Mouse (Mus musculus): ENCODE measurements around the gene Hhatl. TPM values are rescaled to one million over a fixed set of nuclear protein-coding genes. Genes with fewer than 3 reads are reported as not detected.

Gene Hhatl
- polyA plus RNA-seq, 1 experiment from 2014 or later: not detected

GRCm38 (mm10) chr9:121797722-121798121, 5.4 kb upstream of the Hhatl start:
- WGBS: 24% methylated on average over 12 of the region's 12 CpGs
- H3K4me2 ChIP-seq: no peak overlapping the region
- H3K9me3 ChIP-seq: no peaks in the 10 kb centered on the region
- H3K4me1 ChIP-seq (replicated peaks): peaks cover 24% of the 10 kb centered on the region
- no peak for ATAC-seq (ENCODE audit: low FRiP score)
- H3K36me3 ChIP-seq: no peaks in the 10 kb centered on the region
- no peak overlapping the region for H3K27ac ChIP-seq
- H3K27me3 ChIP-seq: peaks cover 7% of the 10 kb centered on the region; the same call in 1 of the 2 replicates
- H3K4me3 ChIP-seq: no peak overlapping the region
- no peak overlapping the region for H3K9ac ChIP-seq

- Histone ChIP-seq H3K4me3 (no peak overlapping the region), H3K36me3 (no peaks in the 10 kb centered on the region), H3K4me1 (replicated peaks) (peaks cover 19% of the 10 kb centered on the region), H3K27me3 (peaks cover 22% of the 10 kb centered on the region), H3K9me3 (no peaks in the 10 kb centered on the region), H3K4me2 (no peak overlapping the region), H3K27ac (no peak overlapping the region), H3K9ac (no peak overlapping the region)
- peak; percentile 18; the same call in 1 of the 2 replicates for ATAC-seq (ENCODE audit: low FRiP score)
- 44% methylated on average over 1 of the region's 1 CpGs for WGBS
Observed at GRCm38 (mm10) chr9:121794972-121795539, 2.7 kb upstream of the Hhatl start.

- H3K27ac ChIP-seq: no peak overlapping the region
- H3K9me3 ChIP-seq: no peaks in the 10 kb centered on the region
- no peak overlapping the region for H3K4me2 ChIP-seq
- H3K27me3 ChIP-seq: peaks cover 14% of the 10 kb centered on the region; the same call in 1 of the 2 replicates
- no peak for ATAC-seq (ENCODE audit: low FRiP score)
- peaks cover 11% of the 10 kb centered on the region for H3K4me1 ChIP-seq (replicated peaks)
- H3K4me3 ChIP-seq: no peak overlapping the region
- WGBS: 20% methylated on average over 5 of the region's 5 CpGs
- no peaks in the 10 kb centered on the region for H3K36me3 ChIP-seq
- H3K9ac ChIP-seq: no peak overlapping the region
Observed at GRCm38 (mm10) chr9:121791206-121791605, 1.1 kb downstream of the Hhatl start.

- Histone ChIP-seq H3K27me3 (0 out of 2 replicates have a peak, but pooled peaks cover 8% of the 10 kb centered on the region), H3K4me3 (no peak overlapping the region), H3K4me1 (replicated peaks) (no peaks in the 10 kb centered on the region; the same call in 1 of the 2 replicates), H3K9me3 (no peaks in the 10 kb centered on the region), H3K9ac (no peak overlapping the region), H3K36me3 (no peaks in the 10 kb centered on the region), H3K4me2 (no peak overlapping the region), H3K27ac (no peak overlapping the region)
- 87% methylated on average over 2 of the region's 2 CpGs for WGBS
- ATAC-seq (ENCODE audit: low FRiP score): no peak
Observed at GRCm38 (mm10) chr9:121786359-121786758, 5.9 kb downstream of the Hhatl start.

GRCm38 (mm10) chr9:121785261-121785660, 7.0 kb downstream of the Hhatl start:
- 89% methylated on average over 8 of the region's 8 CpGs for WGBS

GRCm38 (mm10) chr9:121784801-121785200, 7.5 kb downstream of the Hhatl start:
- no peak overlapping the region for H3K4me3 ChIP-seq
- ATAC-seq (ENCODE audit: low FRiP score): no peak
- H3K9me3 ChIP-seq: no peaks in the 10 kb centered on the region
- 91% methylated on average over 12 of the region's 12 CpGs for WGBS
- no peak overlapping the region for H3K4me2 ChIP-seq
- H3K9ac ChIP-seq: no peak overlapping the region
- no peaks in the 10 kb centered on the region for H3K36me3 ChIP-seq
- H3K4me1 ChIP-seq (replicated peaks): no peaks in the 10 kb centered on the region; the same call in 1 of the 2 replicates
- H3K27ac ChIP-seq: no peak overlapping the region
- peaks cover 12% of the 10 kb centered on the region for H3K27me3 ChIP-seq

More at GRCm38 (mm10) chr9:121785261-121785660, 7.0 kb downstream of the Hhatl start:
- no peaks in the 10 kb centered on the region; the same call in 1 of the 2 replicates for H3K4me1 ChIP-seq (replicated peaks)
- H3K27ac ChIP-seq: no peak overlapping the region
- no peak overlapping the region for H3K4me2 ChIP-seq
- H3K9ac ChIP-seq: no peak overlapping the region
- no peaks in the 10 kb centered on the region for H3K36me3 ChIP-seq
- no peak overlapping the region for H3K4me3 ChIP-seq
- no peak for ATAC-seq (ENCODE audit: low FRiP score)
- H3K9me3 ChIP-seq: no peaks in the 10 kb centered on the region
- H3K27me3 ChIP-seq: peaks cover 7% of the 10 kb centered on the region; the same call in 1 of the 2 replicates

- peak; percentile 74 for ATAC-seq (ENCODE audit: low FRiP score)
- Histone ChIP-seq H3K4me2 (peak overlapping the region; percentile 68), H3K36me3 (no peaks in the 10 kb centered on the region), H3K27ac (no peak overlapping the region), H3K4me1 (replicated peaks) (peaks cover 11% of the 10 kb centered on the region), H3K9me3 (no peaks in the 10 kb centered on the region), H3K27me3 (peaks cover 57% of the 10 kb centered on the region), H3K4me3 (peak overlapping the region; percentile 39), H3K9ac (peak overlapping the region; percentile 60)
- WGBS: 13% methylated on average over 54 of the region's 54 CpGs
Observed at GRCm38 (mm10) chr9:121778066-121778624, 14.2 kb downstream of the Hhatl start.

GRCm38 (mm10) chr9:121777484-121778065, 14.7 kb downstream of the Hhatl start, which contains the start of gene Klhl40:
Gene Klhl40, plus strand, starts transcription at chr9:121777607.
- Histone ChIP-seq H3K4me1 (replicated peaks) (peaks cover 11% of the 10 kb centered on the region), H3K9ac (peak within 1 kb of the TSS; percentile 60), H3K4me2 (peak within 1 kb of the TSS; percentile 68), H3K36me3 (no peaks in the 10 kb centered on the region), H3K9me3 (no peaks in the 10 kb centered on the region), H3K4me3 (peak within 1 kb of the TSS; percentile 39), H3K27ac (no peak within 1 kb of the TSS), H3K27me3 (peaks cover 57% of the 10 kb centered on the region)
- peak; percentile 81 for ATAC-seq (ENCODE audit: low FRiP score)
- 23% methylated on average over 30 of the region's 30 CpGs for WGBS

- ATAC-seq (ENCODE audit: low FRiP score): no peak
Observed at GRCm38 (mm10) chr9:121776511-121776910, 15.8 kb downstream of the Hhatl start.

GRCm38 (mm10) chr9:121775951-121776350, 16.4 kb downstream of the Hhatl start:
- H3K4me2 ChIP-seq: no peak overlapping the region
- H3K27ac ChIP-seq: no peak overlapping the region
- peaks cover 57% of the 10 kb centered on the region for H3K27me3 ChIP-seq
- no peaks in the 10 kb centered on the region for H3K9me3 ChIP-seq
- ATAC-seq (ENCODE audit: low FRiP score): no peak
- WGBS: 84% methylated on average over 10 of the region's 10 CpGs
- H3K36me3 ChIP-seq: no peaks in the 10 kb centered on the region
- peaks cover 11% of the 10 kb centered on the region for H3K4me1 ChIP-seq (replicated peaks)
- no peak overlapping the region for H3K4me3 ChIP-seq
- no peak overlapping the region for H3K9ac ChIP-seq

More at GRCm38 (mm10) chr9:121776511-121776910, 15.8 kb downstream of the Hhatl start:
- H3K9me3 ChIP-seq: no peaks in the 10 kb centered on the region
- no peaks in the 10 kb centered on the region for H3K36me3 ChIP-seq
- H3K27me3 ChIP-seq: peaks cover 57% of the 10 kb centered on the region
- 87% methylated on average over 7 of the region's 7 CpGs for WGBS
- no peak overlapping the region for H3K27ac ChIP-seq
- no peak overlapping the region for H3K9ac ChIP-seq
- H3K4me3 ChIP-seq: no peak overlapping the region
- H3K4me2 ChIP-seq: no peak overlapping the region
- H3K4me1 ChIP-seq (replicated peaks): peaks cover 11% of the 10 kb centered on the region

GRCm38 (mm10) chr9:121772412-121772811, 19.9 kb downstream of the Hhatl start:
- Histone ChIP-seq H3K4me1 (replicated peaks) (no peaks in the 10 kb centered on the region), H3K36me3 (peaks cover 17% of the 10 kb centered on the region), H3K4me2 (no peak overlapping the region), H3K9me3 (no peaks in the 10 kb centered on the region), H3K4me3 (no peak overlapping the region), H3K27ac (no peak overlapping the region), H3K27me3 (peaks cover 21% of the 10 kb centered on the region), H3K9ac (no peak overlapping the region)
- 82% methylated on average over 5 of the region's 5 CpGs for WGBS
- no peak for ATAC-seq (ENCODE audit: low FRiP score)

GRCm38 (mm10) chr9:121765166-121765855, 27.0 kb downstream of the Hhatl start:
- H3K27me3 ChIP-seq: no peaks in the 10 kb centered on the region
- no peak for ATAC-seq (ENCODE audit: low FRiP score)
- H3K4me2 ChIP-seq: no peak overlapping the region
- H3K4me3 ChIP-seq: no peak overlapping the region
- 87% methylated on average over 16 of the region's 16 CpGs for WGBS
- H3K27ac ChIP-seq: no peak overlapping the region
- H3K4me1 ChIP-seq (replicated peaks): peaks cover 31% of the 10 kb centered on the region
- peaks cover 67% of the 10 kb centered on the region for H3K36me3 ChIP-seq
- H3K9ac ChIP-seq: no peak overlapping the region
- no peaks in the 10 kb centered on the region for H3K9me3 ChIP-seq
